Mouse (Mus musculus): ENCODE measurements around the gene Fam50b. TPM values are rescaled to one million over a fixed set of nuclear protein-coding genes. Genes with fewer than 3 reads are reported as not detected.

Gene Fam50b
- total RNA-seq (2021): not detected
- long read RNA-seq, experiment 1: 0 reads
- long read RNA-seq, experiment 2: 0 reads

DNA sequence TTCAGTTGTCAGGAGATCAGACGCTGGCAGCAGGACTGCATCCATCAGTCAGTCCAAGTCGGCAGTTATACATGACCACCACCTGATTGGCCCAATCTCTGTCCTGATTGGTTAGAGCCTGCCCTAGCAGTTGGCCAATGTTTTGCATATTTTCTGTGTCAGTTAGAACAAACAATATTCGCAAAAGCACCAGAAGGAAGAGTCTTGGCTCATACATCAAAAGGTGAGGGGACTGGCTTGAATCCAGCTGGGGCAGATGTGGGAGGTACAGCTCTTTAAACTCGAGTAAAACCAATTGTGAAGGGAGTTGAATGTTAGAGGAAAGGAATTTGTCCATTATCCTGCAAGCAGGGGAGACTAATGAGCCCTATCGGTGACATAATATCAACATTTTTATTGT lies at the start of gene Fam50b:
Gene Fam50b (plus strand): TSS at position 165 of the 400 bp plus-strand sequence.
- no peak for DNase-seq
- intact Hi-C loops (cut with DNase I): no loop called here

DNA sequence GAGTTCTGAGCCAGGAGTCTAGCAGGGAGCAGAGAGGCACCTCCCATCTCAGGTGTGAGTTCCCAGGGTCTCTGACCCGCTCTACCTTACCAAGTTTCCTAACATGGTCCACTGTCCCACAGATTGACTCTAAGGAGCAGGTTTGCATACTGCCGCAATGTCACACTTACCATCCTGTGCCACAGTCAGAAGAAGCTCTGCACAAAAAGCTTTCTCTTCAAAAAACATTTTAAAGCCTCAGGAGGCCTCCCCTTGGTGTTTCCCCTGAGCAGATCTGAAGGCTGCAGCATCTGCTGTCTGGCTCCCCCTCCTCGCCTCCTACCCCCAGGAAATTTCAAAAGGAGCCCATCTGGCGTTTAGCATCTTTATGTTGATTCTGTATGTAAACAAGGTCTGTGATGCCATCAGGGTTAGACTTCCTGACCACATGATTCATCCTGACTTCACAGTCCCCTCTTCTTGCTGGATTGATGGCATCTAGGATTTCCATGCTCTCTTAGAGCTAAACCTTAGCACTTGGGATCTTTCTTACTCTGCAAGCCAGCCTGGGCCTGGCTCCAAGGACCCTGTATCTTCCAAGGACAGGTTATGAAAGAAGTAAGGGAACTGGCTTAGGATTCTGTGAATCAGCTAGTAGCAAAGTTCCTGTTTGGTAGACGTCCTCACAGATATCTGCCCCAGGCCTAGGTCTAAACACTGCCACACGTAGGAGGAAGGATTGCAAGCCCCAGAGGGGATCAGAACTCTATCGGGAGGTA lies 49.5 kb upstream of the Fam50b start:
- no peak for DNase-seq
- intact Hi-C loops (cut with DNase I): no loop called here

DNA sequence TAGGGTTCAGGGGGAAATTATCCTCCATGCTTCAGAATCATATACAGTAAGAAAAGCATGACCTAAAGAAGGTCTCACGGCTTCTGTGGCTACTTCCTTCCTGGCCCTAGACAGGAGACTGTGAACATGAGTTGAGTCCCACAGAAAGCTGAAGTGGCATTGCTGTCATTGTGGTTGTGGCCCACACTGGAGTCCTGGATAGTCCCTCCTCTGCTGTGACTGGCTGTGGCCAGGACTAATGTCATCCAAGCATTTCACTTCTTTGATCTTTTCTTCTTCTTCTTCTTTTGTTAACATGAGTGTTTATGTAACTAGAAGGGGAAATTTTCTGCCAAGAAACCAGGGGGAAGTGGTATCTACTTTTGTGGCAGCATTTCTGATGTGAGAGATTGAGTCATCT lies 43.6 kb upstream of the Fam50b start:
- intact Hi-C loops (cut with DNase I): no loop called here
- no peak for DNase-seq

DNA sequence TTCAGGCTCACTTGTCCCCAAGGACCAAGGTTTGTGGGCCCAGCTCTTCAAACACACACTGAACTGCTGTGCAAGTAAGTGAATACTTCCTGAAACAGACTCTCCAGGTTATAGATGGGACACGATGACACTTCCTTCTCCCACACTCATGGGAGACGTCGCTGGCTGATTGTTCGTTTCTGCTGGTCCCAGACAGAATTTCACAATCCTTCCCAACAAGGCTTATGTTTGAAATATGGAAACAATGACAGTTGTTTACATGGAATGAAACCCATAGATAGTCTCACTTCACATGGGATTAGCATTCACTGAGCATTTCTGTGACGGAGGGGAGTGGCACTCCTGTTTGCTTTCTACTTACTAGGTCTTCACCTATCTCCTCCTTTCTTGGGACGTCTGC lies 41.5 kb upstream of the Fam50b start:
- intact Hi-C loops (cut with DNase I): no loop called here
- no peak for DNase-seq

DNA sequence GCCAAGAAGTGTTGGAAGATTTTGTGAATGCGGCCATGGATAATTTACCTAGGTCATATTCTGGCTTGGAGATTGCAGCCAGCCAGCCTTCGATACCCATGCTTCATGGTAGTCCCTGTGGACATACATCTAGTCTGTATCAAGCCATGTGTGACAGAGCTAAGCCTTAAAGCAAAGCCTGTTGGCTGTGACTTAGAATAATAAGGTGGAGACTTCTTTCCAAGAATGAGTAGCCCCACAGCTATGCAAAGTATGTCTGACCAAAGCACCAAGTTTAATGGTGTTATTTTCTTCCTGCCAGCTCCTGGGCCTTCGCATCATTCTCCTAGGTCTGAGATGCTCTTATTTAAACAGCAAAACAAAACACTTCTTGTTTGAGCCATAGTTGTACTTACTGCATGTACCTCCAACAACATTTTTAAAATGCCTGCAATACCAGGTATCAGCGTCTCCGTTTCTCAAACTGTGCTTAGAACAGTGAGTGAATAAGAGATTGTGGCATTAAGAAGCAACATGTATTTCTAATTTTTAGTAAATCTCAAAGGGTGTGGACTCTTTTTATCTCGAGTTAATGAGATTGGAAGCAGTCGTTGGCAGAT lies 37.8 kb upstream of the Fam50b start:
- no peak for DNase-seq

DNA sequence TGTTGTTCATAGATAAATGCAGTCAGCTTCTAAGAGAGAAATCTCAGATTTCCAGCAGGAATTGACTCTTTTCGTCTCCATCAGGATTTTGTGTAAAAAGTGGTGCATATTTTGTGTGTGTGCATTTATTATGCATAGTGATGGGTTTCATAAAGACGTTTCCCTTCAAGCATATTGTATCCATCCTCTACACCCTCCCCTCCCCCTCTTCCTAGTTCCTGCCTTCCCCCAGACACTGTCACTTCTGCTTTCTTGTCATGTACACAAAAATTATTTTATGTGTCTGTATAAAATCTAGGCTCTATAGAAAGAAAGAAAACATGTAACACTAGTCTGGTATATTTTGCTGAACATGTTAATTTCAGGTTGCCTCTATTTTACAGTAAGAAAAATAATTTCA lies 34.6 kb upstream of the Fam50b start:
- intact Hi-C loops (cut with DNase I): no loop called here
- no peak for DNase-seq

More for the DNA sequence above, 37.8 kb upstream of the Fam50b start:
- intact Hi-C loops (cut with DNase I): no loop called here

DNA sequence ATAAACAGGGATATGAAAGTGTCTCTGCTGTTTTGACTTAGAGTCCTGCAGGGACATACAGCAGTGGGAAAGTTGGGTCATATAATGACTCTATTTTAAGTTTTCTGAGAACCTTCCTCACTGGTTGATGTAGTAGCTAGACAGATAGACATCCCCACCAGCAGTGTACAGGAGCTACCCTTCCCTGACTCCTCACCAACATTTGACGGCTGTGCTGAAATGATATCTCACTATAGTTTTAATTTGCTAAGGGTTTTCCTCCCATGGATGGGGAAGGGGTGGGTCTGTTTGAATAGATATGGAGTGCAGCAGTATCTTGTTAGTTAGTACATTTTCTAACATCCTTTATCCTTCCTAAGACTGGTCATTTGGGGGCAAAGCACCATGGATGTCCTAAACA lies 34.0 kb upstream of the Fam50b start:
- intact Hi-C loops (cut with DNase I): no loop called here
- DNase-seq: no peak

DNA sequence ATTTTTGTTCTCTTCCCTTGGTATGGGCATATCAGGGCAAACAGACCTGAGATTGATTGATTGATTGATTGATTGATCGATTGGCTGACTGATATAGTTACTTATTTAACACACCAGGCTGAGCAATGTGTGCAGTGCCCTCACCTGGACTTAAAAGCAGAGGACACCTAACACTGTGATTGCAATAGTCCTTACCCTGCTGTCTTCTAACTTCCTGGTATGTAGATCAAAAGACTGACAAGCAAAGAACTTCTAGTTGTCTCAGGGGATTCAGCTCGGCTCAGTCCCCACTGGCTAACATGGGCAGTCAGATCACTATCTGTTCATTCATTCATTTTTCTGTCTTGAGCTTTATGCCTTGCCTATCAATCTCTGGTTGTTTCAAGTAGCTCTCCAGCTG lies 31.3 kb upstream of the Fam50b start:
- DNase-seq: no peak
- intact Hi-C loops (cut with DNase I): no loop called here

DNA sequence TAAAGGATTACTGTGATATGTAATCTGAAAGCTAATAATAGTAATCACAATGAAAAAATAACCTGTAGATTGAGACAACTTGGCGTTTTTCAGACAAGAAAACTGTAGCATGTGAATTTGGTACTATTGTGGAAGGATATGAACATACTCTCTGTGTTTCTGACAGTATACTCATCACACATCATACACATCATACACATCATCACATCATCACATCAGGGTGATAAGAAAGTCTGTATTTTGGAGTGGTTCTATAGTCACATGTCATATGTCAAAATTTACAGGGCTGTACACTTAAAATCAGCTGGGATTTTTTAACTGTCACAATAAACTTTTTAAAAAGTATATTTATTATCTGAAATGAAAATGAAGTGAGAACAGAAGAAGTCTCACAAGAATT lies 30.9 kb upstream of the Fam50b start:
- DNase-seq: no peak
- intact Hi-C loops (cut with DNase I): no loop called here

DNA sequence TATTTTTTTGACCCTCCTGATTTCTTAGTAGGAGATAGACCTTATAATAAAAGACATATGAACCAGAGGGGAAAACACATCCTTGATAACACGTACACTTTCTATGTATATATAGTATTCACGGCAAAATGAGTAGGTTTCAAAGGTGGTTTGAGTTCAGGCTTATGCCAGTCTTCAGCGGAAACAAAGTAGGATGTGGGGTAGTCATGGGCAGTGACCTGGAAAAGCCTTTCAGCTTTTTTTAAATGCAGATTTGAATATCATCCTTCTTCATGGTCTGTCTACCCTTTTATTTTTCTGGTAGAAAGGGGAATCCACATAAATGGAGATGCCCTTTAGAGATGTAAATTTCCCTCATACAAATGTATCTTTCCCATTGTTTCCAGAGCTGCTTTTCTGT lies 29.8 kb upstream of the Fam50b start:
- intact Hi-C loops (cut with DNase I): no loop called here
- no peak for DNase-seq

DNA sequence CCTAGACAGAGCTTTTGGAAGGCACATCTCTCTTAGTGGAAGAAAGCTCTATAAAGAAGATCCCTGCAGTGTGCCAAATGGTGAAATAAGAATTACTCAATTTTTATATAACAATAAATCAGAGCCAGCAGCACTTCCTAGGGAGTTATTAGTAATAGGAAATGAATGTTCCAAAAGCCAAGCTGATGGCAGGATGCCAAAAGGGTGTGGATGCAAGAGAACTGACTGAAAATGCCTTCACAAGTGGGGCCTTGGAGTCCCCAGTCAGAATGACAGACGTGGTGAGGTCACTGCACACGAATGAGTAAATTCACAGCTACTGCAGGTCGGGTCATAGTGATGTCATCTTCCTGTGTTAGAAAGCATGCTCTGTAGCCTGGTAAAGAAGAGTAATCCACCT lies 25.7 kb upstream of the Fam50b start:
- intact Hi-C loops (cut with DNase I): no loop called here
- peak; percentile 58 to 89 for DNase-seq

DNA sequence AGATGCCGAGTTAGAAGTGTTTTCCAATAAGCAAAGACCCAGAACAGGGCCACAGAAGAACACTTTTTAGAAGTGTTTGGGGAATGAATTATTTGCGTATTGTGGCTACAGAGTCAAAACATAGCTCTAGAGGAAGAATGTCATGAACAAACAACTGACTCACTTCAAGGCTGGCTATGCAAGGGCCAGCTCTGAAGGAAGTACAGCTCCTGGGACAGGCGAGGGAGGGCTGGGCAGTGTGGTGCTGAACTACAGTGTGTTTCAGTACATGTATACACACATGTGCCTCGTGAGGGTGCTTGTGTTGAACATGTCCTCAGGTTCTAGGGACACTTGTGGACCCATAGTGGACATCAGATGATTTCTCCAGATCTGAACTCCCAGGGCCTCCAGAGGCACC lies 25.1 kb upstream of the Fam50b start:
- no peak for DNase-seq
- intact Hi-C loops (cut with DNase I): no loop called here

DNA sequence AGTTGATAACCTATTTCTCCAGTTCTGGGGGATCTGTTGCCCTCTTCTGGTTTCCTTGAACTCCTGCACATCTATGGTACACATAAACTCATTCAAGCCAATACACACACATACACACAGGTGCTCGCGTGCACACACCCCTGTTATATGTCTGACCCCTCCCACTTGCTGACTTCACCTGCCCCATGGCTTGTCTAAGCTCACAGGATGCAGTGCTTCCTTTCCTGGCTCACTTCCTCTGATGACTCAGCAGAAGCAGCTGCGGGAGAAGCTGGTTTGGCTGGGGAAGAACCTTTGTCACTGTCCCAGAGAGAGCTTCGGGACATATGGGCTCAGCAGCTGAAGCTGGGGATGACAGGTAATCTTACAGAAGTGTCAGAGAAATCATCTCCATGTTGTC lies 23.2 kb upstream of the Fam50b start:
- intact Hi-C loops (cut with DNase I): no loop called here
- no peak for DNase-seq

DNA sequence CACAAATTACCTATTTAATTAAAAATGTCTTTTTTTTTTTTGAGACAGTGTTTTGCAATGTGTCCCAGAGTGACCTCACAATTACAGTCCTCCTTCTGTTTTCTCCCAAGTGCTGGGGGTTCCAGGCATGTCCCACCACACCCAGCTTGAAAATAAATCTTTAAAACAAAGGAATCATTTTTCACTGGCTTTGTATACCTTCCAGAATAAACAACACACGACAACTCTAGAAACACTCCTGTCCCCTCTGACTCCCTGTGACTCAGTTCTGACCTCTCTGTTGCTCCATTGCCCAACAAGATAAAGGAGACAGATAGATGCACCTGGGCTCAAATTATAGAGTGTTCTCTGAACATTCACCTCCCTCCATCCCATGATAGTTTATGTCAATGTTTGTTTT lies 21.8 kb upstream of the Fam50b start:
- DNase-seq: no peak
- intact Hi-C loops (cut with DNase I): no loop called here

DNA sequence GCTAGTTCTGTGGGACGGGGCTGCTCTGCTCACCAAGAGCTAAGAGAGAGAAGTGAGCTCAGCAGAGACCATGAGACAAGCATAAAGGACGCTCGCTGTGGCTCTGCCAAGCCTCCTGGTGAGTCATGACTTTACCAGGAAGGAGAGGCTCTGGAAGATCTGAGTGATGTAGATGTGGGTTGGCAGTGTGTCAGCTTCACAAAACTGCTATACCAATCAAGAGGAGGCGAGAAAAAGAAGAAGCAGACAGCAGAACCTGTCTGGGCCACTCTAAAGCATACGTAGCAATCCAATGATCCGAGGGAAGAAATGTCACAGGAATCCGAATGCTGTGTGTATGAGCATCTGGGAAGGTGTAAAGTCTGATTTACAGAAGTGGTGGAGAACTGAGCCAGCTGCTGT lies 19.2 kb upstream of the Fam50b start:
- intact Hi-C loops (cut with DNase I): no loop called here
- DNase-seq: no peak

DNA sequence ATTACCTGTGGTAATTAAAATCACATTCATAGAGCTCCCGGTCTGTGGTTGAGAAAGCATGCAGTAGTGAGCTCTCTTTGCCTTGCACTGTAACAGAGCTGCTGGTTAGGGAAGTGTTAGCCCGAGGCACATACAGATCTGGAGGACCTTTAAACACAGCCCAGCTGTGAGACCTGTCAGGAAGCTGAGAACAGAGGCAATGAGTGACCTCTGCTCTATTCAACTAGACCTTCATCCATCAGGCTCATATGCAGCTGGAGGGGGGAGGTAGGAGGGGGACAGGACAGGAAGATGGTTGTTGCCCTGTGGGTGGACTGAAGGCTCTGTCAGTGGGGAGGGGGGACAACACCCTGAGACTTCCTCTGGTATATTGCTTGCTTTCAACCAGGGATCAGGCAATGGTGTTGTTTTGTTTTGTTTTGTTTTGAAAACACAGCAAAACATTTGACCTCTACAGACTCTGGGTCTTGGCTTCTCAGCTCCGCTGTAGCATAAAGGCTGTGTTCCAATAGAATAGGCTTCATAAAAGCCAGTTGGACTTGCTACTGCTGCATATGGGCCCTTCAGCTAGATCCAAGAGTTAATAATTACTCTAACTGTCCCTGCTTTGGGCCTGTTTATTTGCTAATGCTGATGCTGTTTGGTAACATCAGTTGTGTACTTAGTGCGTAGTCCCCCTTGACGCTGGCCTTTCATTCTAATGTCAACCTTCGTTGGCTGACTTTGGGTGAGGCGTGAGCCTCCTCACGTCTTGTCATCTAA lies 9.6 kb upstream of the Fam50b start:
- no peak for DNase-seq
- intact Hi-C loops (cut with DNase I): loop anchor here (5.0 kb wide), 1 partner anchor 68 kb away; no protein-coding TSS in a partner anchor

DNA sequence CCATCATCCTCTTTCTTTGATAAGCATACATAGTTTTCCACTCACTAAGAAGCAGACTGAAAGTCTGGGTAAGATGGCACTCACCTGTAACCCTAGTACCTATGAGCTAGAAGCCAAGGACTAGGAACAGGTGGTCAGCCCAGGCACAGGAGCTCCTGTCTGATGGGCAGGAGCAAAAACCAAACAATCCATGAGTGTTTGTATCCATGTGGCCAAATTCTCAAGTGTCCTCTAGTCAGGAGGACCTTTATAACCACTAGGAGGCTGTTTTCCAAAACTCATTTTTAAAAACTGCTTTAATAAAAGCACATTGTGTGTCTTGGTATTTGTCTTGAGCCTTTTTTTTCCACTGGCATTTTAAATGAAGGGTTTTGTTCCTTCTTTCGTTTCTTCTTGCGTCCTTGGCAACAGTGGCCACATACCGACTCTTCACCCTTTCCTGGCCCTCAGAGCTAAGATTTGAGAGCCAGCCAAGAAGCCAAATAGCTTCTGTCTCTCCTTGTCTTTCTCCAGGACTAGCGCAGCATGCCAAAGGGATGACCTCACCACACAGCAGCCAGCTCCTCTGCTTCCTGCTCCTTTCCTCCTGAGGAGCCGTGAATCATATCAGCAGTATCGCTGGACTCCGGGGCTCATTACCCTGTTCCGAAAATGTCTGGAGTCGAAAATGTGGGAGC lies 8.7 kb upstream of the Fam50b start:
- intact Hi-C loops (cut with DNase I): loop anchor here (5.0 kb wide), 1 partner anchor 69 kb away; no protein-coding TSS in a partner anchor
- peak; percentile 54 to 79 for DNase-seq

DNA sequence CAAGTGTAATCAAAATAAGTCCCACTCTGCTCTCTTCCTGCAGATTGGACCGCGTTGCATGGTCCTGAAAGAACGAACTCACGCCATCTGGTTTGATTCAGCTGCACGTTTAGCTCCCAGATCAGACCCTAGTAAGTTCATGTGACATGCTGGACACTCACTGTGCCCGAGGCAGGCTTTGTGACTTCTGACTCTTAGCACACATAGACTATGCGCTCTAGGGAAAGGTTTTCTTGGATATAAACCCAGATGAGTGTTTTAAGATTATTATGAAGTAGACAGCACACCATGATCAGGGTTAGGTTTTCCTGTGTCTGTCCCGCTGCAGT lies 8.2 kb upstream of the Fam50b start:
- intact Hi-C loops (cut with DNase I): loop anchor here (5.0 kb wide), 1 partner anchor 69 kb away; no protein-coding TSS in a partner anchor
- no peak for DNase-seq

DNA sequence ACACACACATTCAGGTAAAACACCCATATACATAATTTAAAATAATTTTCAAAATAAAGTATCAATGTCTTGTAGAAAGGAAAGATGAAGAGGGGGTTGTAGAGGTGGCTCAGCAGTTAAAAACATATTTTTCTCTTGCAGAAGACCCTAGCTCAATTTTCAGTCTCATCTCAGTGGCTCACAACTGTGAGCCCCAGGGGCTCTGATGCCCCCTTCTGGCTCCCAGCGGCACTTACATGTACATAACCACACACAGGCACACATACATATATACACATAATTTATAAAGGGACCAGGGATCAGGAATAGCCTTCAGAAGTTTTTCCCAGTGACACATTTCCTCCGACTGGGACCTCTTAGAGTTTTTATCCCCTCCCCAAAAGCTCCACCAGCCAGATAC lies 7.6 kb upstream of the Fam50b start:
- no peak for DNase-seq
- intact Hi-C loops (cut with DNase I): loop anchor here (5.0 kb wide), 1 partner anchor 70 kb away; no protein-coding TSS in a partner anchor

DNA sequence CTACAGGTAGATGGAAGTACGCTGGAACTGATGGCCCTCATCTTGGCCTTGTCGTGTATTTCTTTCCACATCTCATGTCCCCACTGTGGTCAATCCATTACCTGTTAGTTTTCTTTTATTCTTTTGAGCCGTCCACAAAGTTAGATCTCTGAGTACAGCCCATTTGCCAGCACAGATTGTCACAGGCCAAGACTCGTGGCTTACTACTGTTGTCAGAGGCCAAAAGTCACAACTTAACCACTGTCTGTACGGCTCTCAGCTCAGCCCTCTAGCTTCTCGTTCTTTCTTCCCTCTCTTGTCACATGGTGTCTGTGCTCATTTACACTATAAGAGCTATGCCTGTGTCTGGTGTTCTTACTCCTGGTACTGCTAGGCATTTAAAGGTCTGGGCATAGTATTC lies 3.1 kb upstream of the Fam50b start:
- intact Hi-C loops (cut with DNase I): no loop called here
- no peak for DNase-seq

DNA sequence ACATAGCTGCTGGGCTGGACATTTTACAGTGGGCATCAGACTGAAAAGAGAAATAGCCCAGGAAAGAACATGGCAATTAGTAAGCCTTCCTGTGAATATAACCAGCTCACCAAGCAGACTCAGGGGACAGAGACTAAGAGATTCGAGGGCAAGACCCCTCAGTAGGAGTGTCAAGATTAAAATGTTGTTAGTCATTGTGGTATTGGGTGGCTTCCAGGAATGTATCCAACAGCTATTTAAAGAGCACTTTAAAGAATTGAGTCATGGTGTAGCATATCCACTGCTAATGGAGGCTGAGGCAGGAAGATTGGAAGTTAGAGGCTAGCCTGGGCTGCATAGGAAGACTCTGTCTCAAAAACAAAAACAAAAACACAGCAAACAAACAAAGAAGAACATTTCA lies 870 bp upstream of the Fam50b start:
- no peak for DNase-seq
- intact Hi-C loops (cut with DNase I): no loop called here
